Mouse (Mus musculus): ENCODE data around the gene Rpl27a. TPM values are rescaled to one million over a fixed set of nuclear protein-coding genes. Genes with fewer than 3 reads are reported as not detected.

The Rpl27a gene
- polyA plus RNA-seq, 1 experiment from 2014 or later, result 106 TPM

DNA sequence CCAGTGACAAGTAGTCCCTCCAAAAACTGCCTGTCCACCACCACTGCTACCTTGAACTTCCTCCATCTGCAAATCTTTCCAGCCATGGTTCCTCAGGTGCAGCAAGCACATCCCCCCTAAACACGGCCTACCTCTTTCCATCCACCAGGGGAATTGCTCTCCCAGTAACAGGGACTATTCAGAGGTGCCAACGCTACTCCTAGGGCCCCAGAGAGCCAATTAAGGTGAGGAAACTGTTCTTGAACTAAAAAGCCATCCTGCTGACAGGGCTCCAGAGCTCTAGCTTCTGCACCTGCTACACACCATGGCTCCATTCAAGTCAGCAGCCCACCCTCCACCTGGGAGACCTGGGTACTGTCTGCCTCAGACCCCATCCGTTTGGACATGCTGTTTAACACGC lies 21.4 kb upstream of the Rpl27a start:
- ATAC-seq (replicated peaks; ENCODE audit: insufficient number of reproducible peaks, low FRiP score, low TSS enrichment), result no peak

DNA sequence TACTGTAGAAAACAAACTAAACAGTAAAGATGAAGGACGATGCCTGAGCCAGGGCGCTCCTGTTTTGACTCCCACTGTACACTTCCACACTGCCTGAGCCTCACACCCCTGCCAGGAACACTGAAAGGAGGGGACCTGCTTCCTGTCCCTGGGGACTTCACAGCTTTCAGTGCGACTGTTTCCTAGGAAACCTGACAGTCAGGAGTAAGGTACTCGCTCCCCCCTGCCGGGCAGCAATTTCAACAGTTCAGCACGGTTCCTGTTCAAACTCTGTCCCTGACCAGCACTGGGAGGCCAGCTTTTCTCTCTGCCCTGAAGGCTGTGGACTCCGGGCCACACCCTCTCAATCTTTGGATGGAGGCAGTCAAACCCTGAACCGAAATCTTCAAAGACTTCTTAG lies 11.8 kb upstream of the Rpl27a start:
- 0 out of 2 replicates have a peak, but pooled peaks have one; percentile 26 for ATAC-seq (replicated peaks; ENCODE audit: insufficient number of reproducible peaks, low FRiP score, low TSS enrichment)
- 0 out of 2 replicates have a peak, but pooled peaks cover 2% of the 10 kb centered on the region for H3K27me3 ChIP-seq (ENCODE audit: control insufficient read depth, insufficient read depth, low read length)
- H3K36me3 ChIP-seq (ENCODE audit: control insufficient read depth, insufficient read depth, low read length), result no peaks in the 10 kb centered on the region
- H3K4me3 ChIP-seq (ENCODE audit: low read depth, low read length), result no peak overlapping the region
- 6% methylated on average over 8 of the region's 8 CpGs for WGBS (ENCODE audit: insufficient replicate concordance)
- H3K27ac ChIP-seq (ENCODE audit: low read depth, low read length), result no peak overlapping the region
- no peak overlapping the region for H3K9ac ChIP-seq (ENCODE audit: low read depth, low read length)
- no peaks in the 10 kb centered on the region for H3K4me1 ChIP-seq (ENCODE audit: control insufficient read depth, insufficient read depth, low read length)
- H3K9me3 ChIP-seq (replicated peaks; ENCODE audit: control insufficient read depth, low read length), result no peaks in the 10 kb centered on the region
- H3K4me2 ChIP-seq, result no peak overlapping the region

More for the DNA sequence above, 21.4 kb upstream of the Rpl27a start:
- Histone ChIP-seq H3K4me3 (ENCODE audit: low read depth, low read length) (no peak overlapping the region), H3K27ac (ENCODE audit: low read depth, low read length) (no peak overlapping the region), H3K27me3 (ENCODE audit: control insufficient read depth, insufficient read depth, low read length) (peaks cover 22% of the 10 kb centered on the region), H3K4me2 (no peak overlapping the region), H3K9me3 (replicated peaks; ENCODE audit: control insufficient read depth, low read length) (no peaks in the 10 kb centered on the region), H3K4me1 (ENCODE audit: control insufficient read depth, insufficient read depth, low read length) (peaks cover 4% of the 10 kb centered on the region; the same call in 1 of the 2 replicates), H3K36me3 (ENCODE audit: control insufficient read depth, insufficient read depth, low read length) (no peaks in the 10 kb centered on the region), H3K9ac (ENCODE audit: low read depth, low read length) (no peak overlapping the region)
- WGBS (ENCODE audit: insufficient replicate concordance), result 66% methylated on average over 4 of the region's 4 CpGs

DNA sequence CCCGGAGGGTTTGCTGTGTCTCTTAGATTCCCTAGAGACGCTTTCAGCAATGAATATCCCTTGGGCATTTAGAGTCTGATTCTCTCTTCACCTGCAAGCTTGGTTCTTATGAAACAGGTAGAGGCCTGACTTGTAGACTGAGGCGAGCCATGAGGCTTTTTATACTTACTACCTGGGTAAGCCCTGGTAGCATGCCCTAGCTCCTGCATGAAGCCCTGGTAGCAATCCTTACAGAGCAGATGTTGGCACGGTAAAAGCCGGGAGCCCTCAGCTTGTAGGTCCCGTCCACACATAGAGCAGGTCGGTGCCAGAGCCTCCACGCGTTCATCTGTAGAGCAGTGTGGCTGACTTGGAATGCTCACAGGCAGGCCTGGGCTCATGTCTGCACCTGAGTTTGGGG lies 11.4 kb upstream of the Rpl27a start:
- Histone ChIP-seq H3K4me3 (ENCODE audit: low read depth, low read length) (no peak overlapping the region), H3K9ac (ENCODE audit: low read depth, low read length) (no peak overlapping the region), H3K4me2 (no peak overlapping the region), H3K9me3 (replicated peaks; ENCODE audit: control insufficient read depth, low read length) (no peaks in the 10 kb centered on the region), H3K36me3 (ENCODE audit: control insufficient read depth, insufficient read depth, low read length) (no peaks in the 10 kb centered on the region), H3K4me1 (ENCODE audit: control insufficient read depth, insufficient read depth, low read length) (no peaks in the 10 kb centered on the region), H3K27me3 (ENCODE audit: control insufficient read depth, insufficient read depth, low read length) (0 out of 2 replicates have a peak, but pooled peaks cover 2% of the 10 kb centered on the region), H3K27ac (ENCODE audit: low read depth, low read length) (no peak overlapping the region)
- WGBS (ENCODE audit: insufficient replicate concordance), result 40% methylated on average over 9 of the region's 9 CpGs
- no peak for ATAC-seq (replicated peaks; ENCODE audit: insufficient number of reproducible peaks, low FRiP score, low TSS enrichment)

DNA sequence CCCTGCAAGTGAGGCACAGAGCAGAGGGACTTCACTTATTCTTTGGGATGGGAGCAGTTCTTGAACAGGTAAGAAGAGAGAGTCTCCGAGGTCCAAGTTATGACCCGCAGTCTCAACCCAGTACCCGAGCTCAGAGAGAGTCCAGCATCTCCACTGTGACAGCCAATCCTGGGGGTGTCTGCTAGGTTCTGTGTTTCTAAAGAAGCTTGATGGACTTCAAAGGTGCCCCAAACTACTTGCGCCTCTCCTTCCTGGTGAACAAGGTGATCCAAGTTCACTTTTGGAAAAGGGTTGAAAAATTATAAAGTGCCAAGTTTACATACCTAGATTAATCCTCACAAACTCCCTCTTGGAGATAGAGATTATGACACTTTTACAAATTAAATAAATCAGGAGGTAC lies 10.9 kb upstream of the Rpl27a start, which contains the start of gene Trim66:
Trim66 (minus strand) TSS at position 101 of the 400 bp plus-strand sequence.
- 0 out of 2 replicates have a peak, but pooled peaks cover 2% of the 10 kb centered on the region for H3K27me3 ChIP-seq (ENCODE audit: control insufficient read depth, insufficient read depth, low read length)
- H3K4me3 ChIP-seq (ENCODE audit: low read depth, low read length), result no peak within 1 kb of the TSS
- no peaks in the 10 kb centered on the region for H3K36me3 ChIP-seq (ENCODE audit: control insufficient read depth, insufficient read depth, low read length)
- no peak for ATAC-seq (replicated peaks; ENCODE audit: insufficient number of reproducible peaks, low FRiP score, low TSS enrichment)
- no peaks in the 10 kb centered on the region for H3K4me1 ChIP-seq (ENCODE audit: control insufficient read depth, insufficient read depth, low read length)
- WGBS (ENCODE audit: insufficient replicate concordance), result 83% methylated on average over 4 of the region's 4 CpGs
- no peak within 1 kb of the TSS for H3K4me2 ChIP-seq
- no peak within 1 kb of the TSS for H3K9ac ChIP-seq (ENCODE audit: low read depth, low read length)
- H3K27ac ChIP-seq (ENCODE audit: low read depth, low read length), result no peak within 1 kb of the TSS
- H3K9me3 ChIP-seq (replicated peaks; ENCODE audit: control insufficient read depth, low read length), result no peaks in the 10 kb centered on the region

DNA sequence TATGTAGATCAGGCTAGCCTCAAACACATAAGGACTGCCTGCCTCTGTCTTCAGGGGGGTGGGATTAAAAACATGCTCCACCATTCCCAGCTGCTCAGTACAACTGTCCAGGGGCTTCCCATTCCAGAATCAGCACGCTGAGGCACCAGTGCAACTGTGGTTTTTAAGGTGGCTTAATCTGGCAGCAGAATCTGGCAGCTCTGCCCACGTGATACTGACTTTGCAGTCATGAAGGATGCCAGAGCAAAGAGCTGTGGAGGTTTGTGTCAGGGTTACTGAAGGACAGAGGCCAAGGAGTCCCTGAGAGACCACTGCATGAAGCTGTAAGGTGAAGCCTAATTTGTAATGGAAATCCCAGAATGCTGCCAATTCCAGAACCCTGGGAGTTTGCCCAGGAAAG lies 8.1 kb upstream of the Rpl27a start:
- H3K4me1 ChIP-seq (ENCODE audit: control insufficient read depth, insufficient read depth, low read length), result no peaks in the 10 kb centered on the region
- H3K27ac ChIP-seq (ENCODE audit: low read depth, low read length), result no peak overlapping the region
- no peaks in the 10 kb centered on the region for H3K36me3 ChIP-seq (ENCODE audit: control insufficient read depth, insufficient read depth, low read length)
- no peak overlapping the region for H3K4me2 ChIP-seq
- no peak for ATAC-seq (replicated peaks; ENCODE audit: insufficient number of reproducible peaks, low FRiP score, low TSS enrichment)
- H3K9ac ChIP-seq (ENCODE audit: low read depth, low read length), result no peak overlapping the region
- no peaks in the 10 kb centered on the region for H3K9me3 ChIP-seq (replicated peaks; ENCODE audit: control insufficient read depth, low read length)
- H3K4me3 ChIP-seq (ENCODE audit: low read depth, low read length), result no peak overlapping the region
- 55% methylated on average over 2 of the region's 2 CpGs for WGBS (ENCODE audit: insufficient replicate concordance)
- H3K27me3 ChIP-seq (ENCODE audit: control insufficient read depth, insufficient read depth, low read length), result 0 out of 2 replicates have a peak, but pooled peaks cover 2% of the 10 kb centered on the region

DNA sequence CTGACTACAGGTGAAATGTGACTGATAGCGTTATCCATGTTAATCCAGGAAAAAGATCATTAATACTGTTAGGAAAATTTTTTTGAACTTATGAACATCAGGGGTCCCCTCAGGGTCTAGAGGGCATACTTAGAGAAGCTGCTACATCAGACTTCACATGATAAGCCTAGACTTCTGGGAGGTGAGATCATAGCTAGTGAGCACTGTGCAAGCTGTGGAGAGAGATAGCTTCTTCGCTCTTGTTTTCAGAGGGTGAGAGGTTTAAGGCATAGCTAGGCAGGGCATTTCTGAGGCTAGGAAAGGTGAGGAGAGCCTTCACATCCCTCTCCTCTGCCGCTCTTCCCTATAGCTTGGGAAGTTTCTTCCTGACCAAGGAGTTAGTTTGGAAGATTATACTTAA lies 7.1 kb upstream of the Rpl27a start:
- Histone ChIP-seq H3K27ac (ENCODE audit: low read depth, low read length) (no peak overlapping the region), H3K9me3 (replicated peaks; ENCODE audit: control insufficient read depth, low read length) (no peaks in the 10 kb centered on the region), H3K4me3 (ENCODE audit: low read depth, low read length) (no peak overlapping the region), H3K27me3 (ENCODE audit: control insufficient read depth, insufficient read depth, low read length) (0 out of 2 replicates have a peak, but pooled peaks cover 2% of the 10 kb centered on the region), H3K4me1 (ENCODE audit: control insufficient read depth, insufficient read depth, low read length) (no peaks in the 10 kb centered on the region), H3K36me3 (ENCODE audit: control insufficient read depth, insufficient read depth, low read length) (no peaks in the 10 kb centered on the region), H3K4me2 (no peak overlapping the region), H3K9ac (ENCODE audit: low read depth, low read length) (no peak overlapping the region)
- no peak for ATAC-seq (replicated peaks; ENCODE audit: insufficient number of reproducible peaks, low FRiP score, low TSS enrichment)
- 86% methylated on average over 3 of the region's 3 CpGs for WGBS (ENCODE audit: insufficient replicate concordance)

DNA sequence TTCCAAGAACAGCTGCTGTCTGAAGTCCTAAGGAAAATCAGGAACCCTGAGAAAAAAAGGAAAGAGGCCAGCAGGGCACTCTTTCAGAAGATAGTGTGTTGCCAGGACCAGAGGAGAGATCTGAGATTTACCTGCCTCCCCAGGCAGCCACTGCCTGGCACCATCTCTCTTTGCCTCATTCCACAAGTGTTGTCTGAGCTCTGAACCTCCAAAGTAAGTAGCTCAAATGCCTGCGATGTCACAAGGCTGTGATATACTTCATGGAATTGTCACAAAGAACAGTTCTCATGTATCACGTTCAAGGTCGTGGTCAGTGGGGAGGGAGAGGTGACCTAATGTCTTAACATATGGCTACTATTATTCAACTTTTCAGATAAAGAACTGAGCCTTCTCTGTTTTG lies 2.4 kb upstream of the Rpl27a start:
- no peak for ATAC-seq (replicated peaks; ENCODE audit: insufficient number of reproducible peaks, low FRiP score, low TSS enrichment)
- Histone ChIP-seq H3K27me3 (ENCODE audit: control insufficient read depth, insufficient read depth, low read length) (no peaks in the 10 kb centered on the region), H3K4me3 (ENCODE audit: low read depth, low read length) (no peak overlapping the region), H3K36me3 (ENCODE audit: control insufficient read depth, insufficient read depth, low read length) (peaks cover 8% of the 10 kb centered on the region; the same call in 1 of the 2 replicates), H3K4me1 (ENCODE audit: control insufficient read depth, insufficient read depth, low read length) (peaks cover 9% of the 10 kb centered on the region; the same call in 1 of the 2 replicates), H3K27ac (ENCODE audit: low read depth, low read length) (no peak overlapping the region), H3K4me2 (no peak overlapping the region), H3K9ac (ENCODE audit: low read depth, low read length) (no peak overlapping the region), H3K9me3 (replicated peaks; ENCODE audit: control insufficient read depth, low read length) (no peaks in the 10 kb centered on the region)
- 79% methylated on average over 3 of the region's 3 CpGs for WGBS (ENCODE audit: insufficient replicate concordance)

DNA sequence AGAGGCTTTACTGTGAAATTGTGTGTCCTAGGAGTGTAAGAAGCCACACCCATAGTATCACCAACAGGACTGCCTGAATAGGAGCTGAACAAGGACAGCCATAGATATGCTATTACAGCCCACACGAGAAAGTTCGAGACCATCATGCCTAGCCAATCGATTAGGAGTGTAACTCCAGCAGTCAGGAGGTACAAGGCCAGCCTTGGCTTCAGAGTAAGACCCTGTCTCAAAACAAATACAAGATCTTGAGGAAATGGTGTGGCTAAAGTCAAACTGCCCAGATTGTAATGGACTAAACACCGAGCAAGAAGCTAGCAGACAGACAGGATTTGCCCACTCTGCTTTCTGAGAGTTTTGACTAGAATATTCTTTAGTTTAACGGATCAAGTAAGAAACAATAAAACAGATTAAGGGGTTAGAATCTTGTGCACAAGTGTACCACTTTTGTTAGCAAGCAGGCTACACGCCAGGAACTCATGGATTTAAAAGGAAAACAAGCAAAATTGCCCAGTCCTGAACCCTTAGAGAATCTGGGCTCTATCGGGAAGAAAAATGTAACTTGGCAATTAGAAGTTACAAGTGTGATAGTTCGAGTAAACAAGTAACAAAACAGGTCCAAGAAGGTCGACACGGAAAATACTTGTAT lies 788 bp upstream of the Rpl27a start:
- Histone ChIP-seq H3K9ac (ENCODE audit: low read depth, low read length) (peak overlapping the region; percentile 77), H3K4me2 (peak overlapping the region; percentile 69), H3K36me3 (ENCODE audit: control insufficient read depth, insufficient read depth, low read length) (peaks cover 19% of the 10 kb centered on the region), H3K4me3 (ENCODE audit: low read depth, low read length) (peak overlapping the region; percentile 83), H3K4me1 (ENCODE audit: control insufficient read depth, insufficient read depth, low read length) (peaks cover 9% of the 10 kb centered on the region; the same call in 1 of the 2 replicates), H3K27me3 (ENCODE audit: control insufficient read depth, insufficient read depth, low read length) (no peaks in the 10 kb centered on the region), H3K9me3 (replicated peaks; ENCODE audit: control insufficient read depth, low read length) (no peaks in the 10 kb centered on the region), H3K27ac (ENCODE audit: low read depth, low read length) (peak overlapping the region; percentile 97)
- WGBS (ENCODE audit: insufficient replicate concordance), result 23% methylated on average over 10 of the region's 10 CpGs
- no peak; the same call in 1 of the 2 replicates for ATAC-seq (replicated peaks; ENCODE audit: insufficient number of reproducible peaks, low FRiP score, low TSS enrichment)

DNA sequence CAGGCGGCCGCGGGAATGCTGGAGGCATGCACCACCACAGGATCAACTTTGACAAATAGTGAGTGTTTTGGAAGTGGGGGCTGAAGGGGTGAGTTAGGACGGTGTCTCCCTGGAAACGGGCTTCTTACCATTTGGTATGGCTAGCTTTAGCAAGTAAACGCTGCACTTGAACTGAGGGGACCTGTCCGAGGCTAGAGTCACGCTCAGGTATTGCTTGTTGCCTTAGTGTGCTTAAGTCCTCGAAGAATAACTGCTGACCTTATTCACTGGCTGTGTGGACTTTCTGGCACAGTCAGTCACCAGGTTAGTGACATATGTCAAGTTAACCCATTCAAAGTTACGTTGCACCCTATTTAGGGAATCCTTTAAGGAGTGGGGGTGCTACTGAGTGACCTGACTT lies 989 bp downstream of the Rpl27a start:
- H3K36me3 ChIP-seq (ENCODE audit: control insufficient read depth, insufficient read depth, low read length), result peaks cover 31% of the 10 kb centered on the region
- peaks cover 12% of the 10 kb centered on the region; the same call in 1 of the 2 replicates for H3K4me1 ChIP-seq (ENCODE audit: control insufficient read depth, insufficient read depth, low read length)
- H3K27me3 ChIP-seq (ENCODE audit: control insufficient read depth, insufficient read depth, low read length), result no peaks in the 10 kb centered on the region
- peak overlapping the region; percentile 86 for H3K4me2 ChIP-seq
- H3K27ac ChIP-seq (ENCODE audit: low read depth, low read length), result peak overlapping the region; percentile 97
- no peaks in the 10 kb centered on the region for H3K9me3 ChIP-seq (replicated peaks; ENCODE audit: control insufficient read depth, low read length)
- peak overlapping the region; percentile 83 for H3K4me3 ChIP-seq (ENCODE audit: low read depth, low read length)
- WGBS (ENCODE audit: insufficient replicate concordance), result 4% methylated on average over 10 of the region's 10 CpGs
- peak overlapping the region; percentile 96 for H3K9ac ChIP-seq (ENCODE audit: low read depth, low read length)
- no peak for ATAC-seq (replicated peaks; ENCODE audit: insufficient number of reproducible peaks, low FRiP score, low TSS enrichment)

Data from heart, embryonic 11.5 days (tissue).